Mouse (Mus musculus): ENCODE measurements around the gene Slf1. TPM values are rescaled to one million over a fixed set of nuclear protein-coding genes. Genes with fewer than 3 reads are reported as not detected.
A peak's percentile ranks its signal among the peaks of the same experiment; 100 is the strongest.
"Not testable (repeated sequence)": the region's sequence is repeated elsewhere in the genome, so short reads cannot be mapped to it uniquely, and the experiment has no call there.

The Slf1 gene
- 22.5 and 24.3 TPM in 2 replicates for polyA plus RNA-seq (2015; fragmentation: Nextera tagmentation; extraction: Ambion mirVana)

GRCm38 (mm10) chr13:77134931-77135620 is at the start of gene Slf1, which contains the start of gene 2210408I21Rik:
Gene Slf1 (minus strand): TSS chr13:77135473.
Gene 2210408I21Rik (plus strand): TSS chr13:77135540.
- H3K9me3 ChIP-seq (replicated peaks): no peaks in the 10 kb centered on the region
- peaks cover 9% of the 10 kb centered on the region for H3K4me1 ChIP-seq (replicated peaks)
- H3K4me2 ChIP-seq: peak within 1 kb of the TSS; percentile 73
- peak; percentile 95 for ATAC-seq (ENCODE audit: low read depth)
- WGBS (ENCODE audit: insufficient replicate concordance): under 1% methylated on average over 65 of the region's 65 CpGs
- no peaks in the 10 kb centered on the region for H3K27me3 ChIP-seq
- peak within 1 kb of the TSS; percentile 81 for H3K27ac ChIP-seq
- peak within 1 kb of the TSS; percentile 93 for H3K9ac ChIP-seq
- peak; percentile 78 for DNase-seq
- H3K4me3 ChIP-seq (replicated peaks): peak within 1 kb of the TSS; percentile 94
- H3K36me3 ChIP-seq: no peaks in the 10 kb centered on the region

- Histone ChIP-seq H3K4me2 (no peak overlapping the region), H3K4me3 (replicated peaks) (no peak overlapping the region), H3K27ac (no peak overlapping the region), H3K9ac (no peak overlapping the region), H3K36me3 (no peaks in the 10 kb centered on the region), H3K9me3 (replicated peaks) (no peaks in the 10 kb centered on the region), H3K4me1 (replicated peaks) (no peaks in the 10 kb centered on the region), H3K27me3 (no peaks in the 10 kb centered on the region)
- no peak for ATAC-seq (ENCODE audit: low read depth)
- no peak for DNase-seq
These were observed 42.7 kb upstream of the Slf1 start for GRCm38 (mm10) chr13:77177931-77178330.

GRCm38 (mm10) chr13:77140890-77141289 is 5.6 kb upstream of the Slf1 start:
- Histone ChIP-seq H3K36me3 (no peaks in the 10 kb centered on the region), H3K4me3 (replicated peaks) (no peak overlapping the region), H3K4me1 (replicated peaks) (peaks cover 5% of the 10 kb centered on the region), H3K27me3 (no peaks in the 10 kb centered on the region), H3K4me2 (no peak overlapping the region), H3K27ac (no peak overlapping the region), H3K9me3 (replicated peaks) (no peaks in the 10 kb centered on the region), H3K9ac (no peak overlapping the region)
- WGBS (ENCODE audit: insufficient replicate concordance): 54% methylated on average over 2 of the region's 2 CpGs
- ATAC-seq (ENCODE audit: low read depth) (no peak), DNase-seq (no peak)

GRCm38 (mm10) chr13:77135621-77135981 is 328 bp upstream of the Slf1 start:
- Histone ChIP-seq H3K27ac (peak overlapping the region; percentile 43; the same call in 1 of the 2 replicates), H3K36me3 (no peaks in the 10 kb centered on the region), H3K4me2 (peak overlapping the region; percentile 73), H3K9ac (peak overlapping the region; percentile 93), H3K4me1 (replicated peaks) (peaks cover 9% of the 10 kb centered on the region), H3K9me3 (replicated peaks) (no peaks in the 10 kb centered on the region), H3K4me3 (replicated peaks) (peak overlapping the region; percentile 94), H3K27me3 (no peaks in the 10 kb centered on the region)
- WGBS (ENCODE audit: insufficient replicate concordance): under 1% methylated on average over 11 of the region's 11 CpGs
- ATAC-seq (ENCODE audit: low read depth) (peak; percentile 57), DNase-seq (no peak)

GRCm38 (mm10) chr13:77131132-77131531 is 4.1 kb downstream of the Slf1 start:
- Histone ChIP-seq H3K9me3 (replicated peaks) (no peaks in the 10 kb centered on the region), H3K4me3 (replicated peaks) (no peak overlapping the region), H3K27me3 (no peaks in the 10 kb centered on the region), H3K36me3 (no peaks in the 10 kb centered on the region), H3K27ac (no peak overlapping the region), H3K4me2 (no peak overlapping the region), H3K9ac (no peak overlapping the region), H3K4me1 (replicated peaks) (peaks cover 7% of the 10 kb centered on the region)
- ATAC-seq (ENCODE audit: low read depth) (no peak), DNase-seq (no peak)
- WGBS (ENCODE audit: insufficient replicate concordance): 49% methylated on average over 2 of the region's 2 CpGs

- H3K4me2 ChIP-seq: no peak overlapping the region
- no peaks in the 10 kb centered on the region for H3K9me3 ChIP-seq (replicated peaks)
- ATAC-seq (ENCODE audit: low read depth) (no peak), DNase-seq (no peak)
- no peak overlapping the region for H3K9ac ChIP-seq
- H3K27ac ChIP-seq: no peak overlapping the region
- no peaks in the 10 kb centered on the region for H3K27me3 ChIP-seq
- WGBS (ENCODE audit: insufficient replicate concordance): 74% methylated on average over 2 of the region's 2 CpGs
- no peak overlapping the region for H3K4me3 ChIP-seq (replicated peaks)
- peaks cover 5% of the 10 kb centered on the region; the same call in 1 of the 2 replicates for H3K4me1 ChIP-seq (replicated peaks)
- peaks cover 14% of the 10 kb centered on the region for H3K36me3 ChIP-seq
These were observed 7.0 kb downstream of the Slf1 start for GRCm38 (mm10) chr13:77128240-77128639.

- WGBS (ENCODE audit: insufficient replicate concordance): 80% methylated on average over 3 of the region's 3 CpGs
- Histone ChIP-seq H3K4me2 (no peak overlapping the region), H3K36me3 (peaks cover 16% of the 10 kb centered on the region), H3K9ac (no peak overlapping the region), H3K4me1 (replicated peaks) (0 out of 2 replicates have a peak, but pooled peaks cover 2% of the 10 kb centered on the region), H3K27me3 (no peaks in the 10 kb centered on the region), H3K9me3 (replicated peaks) (no peaks in the 10 kb centered on the region), H3K27ac (no peak overlapping the region), H3K4me3 (replicated peaks) (no peak overlapping the region)
- ATAC-seq (ENCODE audit: low read depth) (no peak), DNase-seq (no peak)
These were observed 10.1 kb downstream of the Slf1 start for GRCm38 (mm10) chr13:77125159-77125558.

GRCm38 (mm10) chr13:77118695-77119094 is 16.6 kb downstream of the Slf1 start:
- Histone ChIP-seq H3K4me3 (replicated peaks) (no peak overlapping the region), H3K4me2 (no peak overlapping the region), H3K4me1 (replicated peaks) (peaks cover 2% of the 10 kb centered on the region; the same call in 1 of the 2 replicates), H3K9ac (no peak overlapping the region), H3K27ac (no peak overlapping the region), H3K36me3 (peaks cover 9% of the 10 kb centered on the region), H3K27me3 (no peaks in the 10 kb centered on the region), H3K9me3 (replicated peaks) (no peaks in the 10 kb centered on the region)
- ATAC-seq (ENCODE audit: low read depth) (peak; percentile 74), DNase-seq (peak; percentile 10)
- WGBS (ENCODE audit: insufficient replicate concordance): 65% methylated on average over 4 of the region's 4 CpGs

- H3K27me3 ChIP-seq: no peaks in the 10 kb centered on the region
- DNase-seq: no peak
- peaks cover 12% of the 10 kb centered on the region for H3K36me3 ChIP-seq
- H3K9me3 ChIP-seq (replicated peaks): no peaks in the 10 kb centered on the region
- no peak overlapping the region for H3K27ac ChIP-seq
- no peak overlapping the region for H3K4me3 ChIP-seq (replicated peaks)
- no peak for ATAC-seq (ENCODE audit: low read depth)
- no peak overlapping the region for H3K9ac ChIP-seq
- no peaks in the 10 kb centered on the region for H3K4me1 ChIP-seq (replicated peaks)
- H3K4me2 ChIP-seq: no peak overlapping the region
These were observed 27.5 kb downstream of the Slf1 start for GRCm38 (mm10) chr13:77107734-77108133.

- H3K9me3 ChIP-seq (replicated peaks); H3K9ac ChIP-seq; H3K4me2 ChIP-seq; H3K27ac ChIP-seq; H3K4me1 ChIP-seq (replicated peaks); ATAC-seq (ENCODE audit: low read depth); DNase-seq; H3K27me3 ChIP-seq; H3K4me3 ChIP-seq (replicated peaks): not testable (repeated sequence)
- WGBS (ENCODE audit: insufficient replicate concordance): 91% methylated on average over 1 of the region's 1 CpGs
- H3K36me3 ChIP-seq: peaks cover 11% of the 10 kb centered on the region; the same call in 1 of the 2 replicates
These were observed 42.4 kb downstream of the Slf1 start for GRCm38 (mm10) chr13:77092876-77093275.

- no peak overlapping the region for H3K4me3 ChIP-seq (replicated peaks)
- H3K4me2 ChIP-seq: no peak overlapping the region
- DNase-seq: no peak
- peaks cover 15% of the 10 kb centered on the region for H3K36me3 ChIP-seq
- H3K9me3 ChIP-seq (replicated peaks): no peaks in the 10 kb centered on the region
- H3K27ac ChIP-seq: no peak overlapping the region
- no peaks in the 10 kb centered on the region for H3K4me1 ChIP-seq (replicated peaks)
- no peaks in the 10 kb centered on the region for H3K27me3 ChIP-seq
- ATAC-seq (ENCODE audit: low read depth): no peak
- no peak overlapping the region for H3K9ac ChIP-seq
These were observed 63.2 kb downstream of the Slf1 start for GRCm38 (mm10) chr13:77072030-77072429.

- 63% methylated on average over 1 of the region's 1 CpGs for WGBS (ENCODE audit: insufficient replicate concordance)
- Histone ChIP-seq H3K9ac (no peak overlapping the region), H3K36me3 (peaks cover 4% of the 10 kb centered on the region; the same call in 1 of the 2 replicates), H3K27me3 (no peaks in the 10 kb centered on the region), H3K9me3 (replicated peaks) (no peaks in the 10 kb centered on the region), H3K27ac (no peak overlapping the region), H3K4me3 (replicated peaks) (no peak overlapping the region), H3K4me2 (no peak overlapping the region), H3K4me1 (replicated peaks) (no peaks in the 10 kb centered on the region)
- DNase-seq (no peak), ATAC-seq (ENCODE audit: low read depth) (no peak)
These were observed 66.4 kb downstream of the Slf1 start for GRCm38 (mm10) chr13:77068847-77069246.

All from liver, embryonic 13.5 days (tissue).